ENCODE assay signal across 7 mouse cellular contexts in genomic region chr11:55046600-55046999, GRCm38 (mm10). TPM values are rescaled to one million over a fixed set of nuclear protein-coding genes. Genes with fewer than 3 reads are reported as not detected.
A peak's percentile ranks its signal among the peaks of the same experiment; 100 is the strongest.
DNase-seq lines count a peak whose midpoint lies in the region; ATAC-seq lines count a peak whose summit lies in the region.

No protein-coding gene starts in this region.

- ATAC-seq in erythroblast, adult 5-6 weeks (replicated peaks; ENCODE audit: low FRiP score, poor library complexity, severe bottlenecking) = no peak

- DNase-seq in spleen, adult 18-20 months = peak; percentile 52 to 72
- DNase-seq in spleen, adult 12 weeks (ENCODE audit: low spot score) = no peak
- DNase-seq in adrenal gland, adult 2 months = peak; percentile 78
- DNase-seq in heart, postnatal 14 days = peak; percentile 65 to 77
- DNase-seq in naive thymus-derived CD4-positive, alpha-beta T cell, adult 2 months (ENCODE audit: low read depth) = peak; percentile 73
- no peak for DNase-seq in frontal cortex, postnatal 25 days (ENCODE audit: low spot score in 2 of 2)

- intact Hi-C loops in heart, postnatal 14 days (cut with DNase I) = loop anchor here (1.0 to 2.0 kb wide), 2 partner anchors 41 to 112 kb away; no protein-coding TSS in a partner anchor

RNA-seq across cellular contexts. Expression of gene Anxa6, which starts 13.4 kb away (rescaled TPM):
- total RNA-seq in adrenal gland, adult 2 months (2021) = 100 to 1,000 TPM; 116 to 185 TPM
- 54.6 and 58.7 TPM in 2 replicates for polyA plus RNA-seq in adrenal gland, adult 2 months (2012; rRNA removed)
- 100 to 1,000 TPM; 252 to 259 TPM for total RNA-seq in heart, postnatal 14 days (2021)
- total RNA-seq in erythroblast, adult 5-6 weeks (2015; ENCODE audit: low replicate concordance) = 9.2 and 10.4 TPM in 2 replicates
- 12.7 and 14.0 TPM in 2 replicates for total RNA-seq in erythroblast, adult 5-6 weeks (2017; ENCODE audit: low replicate concordance)

RNA-seq across cellular contexts. Expression of gene Ccdc69, which starts 31.3 kb away (rescaled TPM):
- total RNA-seq in adrenal gland, adult 2 months (2021) = 10 to 100 TPM in 1 of 2 experiments, 1 to 10 TPM in 1; 9.5 to 14.8 TPM
- polyA plus RNA-seq in adrenal gland, adult 2 months (2012; rRNA removed) = 1.9 and 2.1 TPM in 2 replicates
- total RNA-seq in heart, postnatal 14 days (2021) = 10 to 100 TPM; 11.9 to 12.8 TPM
- 3.1 and 6.7 TPM in 2 replicates for total RNA-seq in erythroblast, adult 5-6 weeks (2015; ENCODE audit: low replicate concordance)
- total RNA-seq in erythroblast, adult 5-6 weeks (2017; ENCODE audit: low replicate concordance) = 6.0 and 6.6 TPM in 2 replicates

RNA-seq across cellular contexts. Expression of gene Gm2a, which starts 51.3 kb away (rescaled TPM):
- total RNA-seq in adrenal gland, adult 2 months (2021) = 100 to 1,000 TPM; 232 to 283 TPM
- 146 and 187 TPM in 2 replicates for polyA plus RNA-seq in adrenal gland, adult 2 months (2012; rRNA removed)
- 10 to 100 TPM; 11.5 to 13.2 TPM for total RNA-seq in heart, postnatal 14 days (2021)
- total RNA-seq in erythroblast, adult 5-6 weeks (2015; ENCODE audit: low replicate concordance) = 23.4 and 24.7 TPM in 2 replicates
- 13.7 and 17.2 TPM in 2 replicates for total RNA-seq in erythroblast, adult 5-6 weeks (2017; ENCODE audit: low replicate concordance)

Comparison
In these comparisons a context has a peak if more than half of its experiments do, and no peak if none do; other contexts are left out.
1. DNase-seq: peak in spleen, adult 18-20 months (2 of 2), adrenal gland, adult 2 months (single experiment), heart, postnatal 14 days (2 of 2) and naive thymus-derived CD4-positive, alpha-beta T cell, adult 2 months (single experiment); none in spleen, adult 12 weeks (single experiment) and frontal cortex, postnatal 25 days (0 of 2).
2. RNA of gene Anxa6, which starts 13.4 kb away (total RNA-seq): 252 to 259 TPM in heart, postnatal 14 days and 116 to 185 TPM in adrenal gland, adult 2 months; 9.2 to 14.0 TPM in erythroblast, adult 5-6 weeks; every median in the first group is over 4 times any median in the second.
3. RNA of gene Gm2a, which starts 51.3 kb away (total RNA-seq): 232 to 283 TPM in adrenal gland, adult 2 months; 13.7 to 24.7 TPM in erythroblast, adult 5-6 weeks and 11.5 to 13.2 TPM in heart, postnatal 14 days; every median in the first group is over 4 times any median in the second.